Mouse (Mus musculus): ENCODE results near the gene Otof. TPM values are rescaled to one million over a fixed set of nuclear protein-coding genes. Genes with fewer than 3 reads are reported as not detected.

Gene Otof
- polyA plus RNA-seq, 1 experiment from 2014 or later: 0.12 TPM

DNA sequence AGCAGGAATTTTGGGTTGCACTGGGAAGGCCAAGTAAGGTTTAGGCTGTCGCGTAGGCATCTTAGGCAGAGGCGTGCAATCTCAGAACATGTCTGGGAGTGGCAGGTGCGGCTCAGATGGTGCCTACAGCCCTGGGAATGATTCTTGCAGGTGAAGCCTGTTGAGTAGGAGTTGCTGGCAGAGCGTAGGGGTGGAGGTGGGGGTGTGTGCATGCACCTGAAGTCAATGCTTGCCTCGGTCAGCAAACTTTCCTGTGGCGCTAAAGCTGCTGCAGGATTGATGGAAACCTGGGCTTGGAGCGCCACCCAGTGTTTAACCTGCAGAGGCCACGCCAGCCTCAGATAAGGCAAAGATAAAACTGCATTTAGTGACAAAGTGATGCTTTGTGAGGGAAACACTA is 118.6 kb downstream of the Otof start:
- no peaks in the 10 kb centered on the region for H3K9me3 ChIP-seq (ENCODE audit: control insufficient read depth, low read length)
- no peak overlapping the region for H3K9ac ChIP-seq (ENCODE audit: low read depth, low read length)
- peak overlapping the region; percentile 15 for H3K4me3 ChIP-seq (ENCODE audit: low read depth, low read length)
- no peak overlapping the region for H3K27ac ChIP-seq (ENCODE audit: low read depth, low read length)
- peak; percentile 60 for ATAC-seq (ENCODE audit: low FRiP score)
- H3K4me2 ChIP-seq (replicated peaks; ENCODE audit: low read depth, low read length): peak overlapping the region; percentile 49
- peak; percentile 79 for DNase-seq (ENCODE audit: low spot score)
- no peaks in the 10 kb centered on the region for H3K4me1 ChIP-seq (replicated peaks; ENCODE audit: control insufficient read depth, insufficient read depth, low read length)
- 0 out of 2 replicates have a peak, but pooled peaks cover 5% of the 10 kb centered on the region for H3K27me3 ChIP-seq (ENCODE audit: control insufficient read depth, insufficient read depth, low read length)
- WGBS: 1% methylated on average over 9 of the region's 9 CpGs
- no peaks in the 10 kb centered on the region for H3K36me3 ChIP-seq (ENCODE audit: control insufficient read depth, insufficient read depth, low read length)

GRCm38 (mm10) chr5:30342601-30343015 is 119.1 kb downstream of the Otof start:
- H3K4me2 ChIP-seq (replicated peaks; ENCODE audit: low read depth, low read length): peak overlapping the region; percentile 49
- DNase-seq (ENCODE audit: low spot score): no peak
- no peak overlapping the region for H3K27ac ChIP-seq (ENCODE audit: low read depth, low read length)

GRCm38 (mm10) chr5:30341601-30342365 is 119.9 kb downstream of the Otof start:
- H3K36me3 ChIP-seq (ENCODE audit: control insufficient read depth, insufficient read depth, low read length): no peaks in the 10 kb centered on the region
- H3K9ac ChIP-seq (ENCODE audit: low read depth, low read length): no peak overlapping the region
- 80% methylated on average over 11 of the region's 11 CpGs for WGBS
- no peak for DNase-seq (ENCODE audit: low spot score)
- H3K9me3 ChIP-seq (ENCODE audit: control insufficient read depth, low read length): no peaks in the 10 kb centered on the region
- 0 out of 2 replicates have a peak, but pooled peaks cover 5% of the 10 kb centered on the region for H3K27me3 ChIP-seq (ENCODE audit: control insufficient read depth, insufficient read depth, low read length)
- H3K4me3 ChIP-seq (ENCODE audit: low read depth, low read length): no peak overlapping the region
- no peaks in the 10 kb centered on the region for H3K4me1 ChIP-seq (replicated peaks; ENCODE audit: control insufficient read depth, insufficient read depth, low read length)
- no peak for ATAC-seq (ENCODE audit: low FRiP score)
- no peak overlapping the region for H3K4me2 ChIP-seq (replicated peaks; ENCODE audit: low read depth, low read length)
- H3K27ac ChIP-seq (ENCODE audit: low read depth, low read length): no peak overlapping the region

More at GRCm38 (mm10) chr5:30342601-30343015, 119.1 kb downstream of the Otof start:
- no peak for ATAC-seq (ENCODE audit: low FRiP score)
- H3K4me3 ChIP-seq (ENCODE audit: low read depth, low read length): peak overlapping the region; percentile 15
- no peak overlapping the region for H3K9ac ChIP-seq (ENCODE audit: low read depth, low read length)
- H3K36me3 ChIP-seq (ENCODE audit: control insufficient read depth, insufficient read depth, low read length): no peaks in the 10 kb centered on the region
- H3K27me3 ChIP-seq (ENCODE audit: control insufficient read depth, insufficient read depth, low read length): 0 out of 2 replicates have a peak, but pooled peaks cover 5% of the 10 kb centered on the region
- 7% methylated on average over 17 of the region's 17 CpGs for WGBS
- no peaks in the 10 kb centered on the region for H3K9me3 ChIP-seq (ENCODE audit: control insufficient read depth, low read length)
- no peaks in the 10 kb centered on the region for H3K4me1 ChIP-seq (replicated peaks; ENCODE audit: control insufficient read depth, insufficient read depth, low read length)

DNA sequence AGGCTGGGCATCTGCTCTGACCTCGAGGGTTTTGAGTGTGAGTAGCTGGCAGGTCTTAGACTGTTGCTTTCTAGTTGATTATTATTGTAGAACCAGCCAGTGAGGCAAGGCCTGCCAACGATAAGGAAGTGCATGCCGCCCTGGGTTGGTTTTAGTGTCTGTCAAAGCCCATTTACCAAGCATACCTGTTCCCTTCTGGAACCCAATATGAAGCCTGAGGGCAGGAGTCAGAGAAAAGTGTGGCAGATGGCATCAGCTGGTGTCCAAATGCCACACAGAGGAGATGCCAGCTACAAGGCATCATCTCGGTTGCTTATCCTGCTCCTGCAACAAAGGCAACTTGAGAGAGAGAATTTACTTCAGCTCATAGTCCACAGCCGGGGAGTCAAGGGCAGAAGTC is 120.9 kb downstream of the Otof start:
- no peaks in the 10 kb centered on the region for H3K36me3 ChIP-seq (ENCODE audit: control insufficient read depth, insufficient read depth, low read length)
- DNase-seq (ENCODE audit: low spot score) (no peak), ATAC-seq (ENCODE audit: low FRiP score) (no peak)
- H3K9me3 ChIP-seq (ENCODE audit: control insufficient read depth, low read length): no peaks in the 10 kb centered on the region
- H3K4me3 ChIP-seq (ENCODE audit: low read depth, low read length): no peak overlapping the region
- H3K4me2 ChIP-seq (replicated peaks; ENCODE audit: low read depth, low read length): no peak overlapping the region
- H3K4me1 ChIP-seq (replicated peaks; ENCODE audit: control insufficient read depth, insufficient read depth, low read length): no peaks in the 10 kb centered on the region
- H3K27ac ChIP-seq (ENCODE audit: low read depth, low read length): no peak overlapping the region
- WGBS: 78% methylated on average over 5 of the region's 5 CpGs
- no peak overlapping the region for H3K9ac ChIP-seq (ENCODE audit: low read depth, low read length)
- H3K27me3 ChIP-seq (ENCODE audit: control insufficient read depth, insufficient read depth, low read length): 0 out of 2 replicates have a peak, but pooled peaks cover 5% of the 10 kb centered on the region

Other genes starting within 250 kb of the Otof start
- gene Selenoi, start 229.4 kb downstream of the Otof start, polyA plus RNA-seq (2014; fragmentation: Nextera tagmentation; extraction: Ambion mirVana): 24.0 and 25.4 TPM in 2 replicates
- gene Drc1, start 180.5 kb downstream of the Otof start, polyA plus RNA-seq (2014; fragmentation: Nextera tagmentation; extraction: Ambion mirVana): 1.4 and 2.9 TPM in 2 replicates
- gene 1700001C02Rik, start 4.1 kb upstream of the Otof start, polyA plus RNA-seq (2014; fragmentation: Nextera tagmentation; extraction: Ambion mirVana): 0.28 and 1.1 TPM in 2 replicates
- not detected in 2 replicates for gene Cib4, start 83.9 kb upstream of the Otof start, polyA plus RNA-seq (2014; fragmentation: Nextera tagmentation; extraction: Ambion mirVana)
- 0.65 and 0.66 TPM in 2 replicates for gene Kcnk3, start 126.2 kb upstream of the Otof start, polyA plus RNA-seq (2014; fragmentation: Nextera tagmentation; extraction: Ambion mirVana)
- 25.2 and 28.8 TPM in 2 replicates for gene Slc35f6, start 186.0 kb upstream of the Otof start, polyA plus RNA-seq (2014; fragmentation: Nextera tagmentation; extraction: Ambion mirVana)
- 324 and 338 TPM in 2 replicates for gene Cenpa, start 204.8 kb upstream of the Otof start, polyA plus RNA-seq (2014; fragmentation: Nextera tagmentation; extraction: Ambion mirVana)
- 86.1 and 90.1 TPM in 2 replicates for gene Dpysl5, start 249.6 kb upstream of the Otof start, polyA plus RNA-seq (2014; fragmentation: Nextera tagmentation; extraction: Ambion mirVana)